Mouse (Mus musculus): ENCODE results near the gene Nagpa.

DNA sequence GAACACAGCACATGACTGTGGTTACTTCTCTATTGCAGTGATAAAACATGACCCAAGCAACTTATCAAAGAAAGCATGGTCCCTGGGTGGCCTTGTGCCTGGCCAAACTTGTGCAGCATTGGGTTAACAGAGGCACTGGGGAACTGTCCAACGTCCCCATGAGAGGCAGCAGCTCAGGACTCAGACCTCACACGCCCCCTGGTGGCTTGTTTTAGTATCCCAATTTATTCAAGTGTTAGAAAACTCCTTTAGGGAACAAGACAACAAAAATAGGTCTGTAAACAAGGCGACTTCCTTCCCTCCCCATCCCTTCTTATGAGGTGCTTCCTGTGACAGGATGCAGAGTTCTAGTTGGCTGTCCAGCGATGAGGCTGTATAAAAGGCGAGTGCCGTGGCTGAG is 8.7 kb downstream of the Nagpa start:
- no peak for TF ChIP-seq GATA1 (IDR thresholded peaks at IDR 0.05; ENCODE audit: low read length)
- no peak for TF ChIP-seq TAL1 (IDR thresholded peaks at IDR 0.05; ENCODE audit: low read length)
